Mouse (Mus musculus): Measurements from ENCODE around the gene Ror2. TPM values are rescaled to one million over a fixed set of nuclear protein-coding genes. Genes with fewer than 3 reads are reported as not detected.

Ror2 gene
- polyA plus RNA-seq, 3 experiments from 2014 or later: not detected

DNA sequence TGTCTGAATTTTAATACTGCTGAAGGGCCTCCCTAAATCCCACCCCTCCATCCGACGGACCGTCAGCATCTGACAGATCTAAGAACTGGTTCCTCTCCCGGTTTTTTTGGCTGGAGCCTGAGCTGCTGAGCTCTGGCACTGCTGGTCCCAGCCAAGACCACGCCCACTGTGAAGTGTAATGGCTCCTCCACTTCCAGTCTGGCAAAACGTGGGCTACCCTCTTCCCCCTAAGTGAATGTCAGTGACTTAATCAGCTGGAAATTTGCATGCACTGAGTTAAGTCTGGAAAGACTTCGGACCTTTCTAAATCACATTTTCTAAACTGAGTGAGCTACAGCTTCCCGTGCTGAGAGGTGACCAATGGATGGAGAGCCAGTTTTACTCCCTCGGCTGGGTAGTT is 52.5 kb downstream of the Ror2 start:
- ATAC-seq: no peak

DNA sequence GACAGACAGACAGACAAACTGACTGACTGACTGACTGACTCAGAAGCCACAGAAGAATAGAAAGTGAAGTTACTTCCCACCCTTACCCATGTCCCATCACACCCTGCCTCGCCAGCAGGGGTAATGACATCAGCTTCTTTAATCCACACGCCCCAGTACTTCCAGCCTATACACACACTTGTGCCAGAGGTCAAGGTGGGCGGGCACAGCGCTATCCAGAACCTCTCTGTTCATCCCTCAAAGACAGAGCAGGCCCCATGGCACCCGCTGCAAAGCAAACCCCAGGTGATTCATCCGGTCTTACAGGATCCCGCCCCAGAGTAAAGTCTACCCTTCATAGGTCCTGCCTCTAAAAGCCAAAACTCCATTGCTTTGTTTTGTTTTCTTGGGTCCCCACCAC is 53.5 kb downstream of the Ror2 start:
- no peak for ATAC-seq

DNA sequence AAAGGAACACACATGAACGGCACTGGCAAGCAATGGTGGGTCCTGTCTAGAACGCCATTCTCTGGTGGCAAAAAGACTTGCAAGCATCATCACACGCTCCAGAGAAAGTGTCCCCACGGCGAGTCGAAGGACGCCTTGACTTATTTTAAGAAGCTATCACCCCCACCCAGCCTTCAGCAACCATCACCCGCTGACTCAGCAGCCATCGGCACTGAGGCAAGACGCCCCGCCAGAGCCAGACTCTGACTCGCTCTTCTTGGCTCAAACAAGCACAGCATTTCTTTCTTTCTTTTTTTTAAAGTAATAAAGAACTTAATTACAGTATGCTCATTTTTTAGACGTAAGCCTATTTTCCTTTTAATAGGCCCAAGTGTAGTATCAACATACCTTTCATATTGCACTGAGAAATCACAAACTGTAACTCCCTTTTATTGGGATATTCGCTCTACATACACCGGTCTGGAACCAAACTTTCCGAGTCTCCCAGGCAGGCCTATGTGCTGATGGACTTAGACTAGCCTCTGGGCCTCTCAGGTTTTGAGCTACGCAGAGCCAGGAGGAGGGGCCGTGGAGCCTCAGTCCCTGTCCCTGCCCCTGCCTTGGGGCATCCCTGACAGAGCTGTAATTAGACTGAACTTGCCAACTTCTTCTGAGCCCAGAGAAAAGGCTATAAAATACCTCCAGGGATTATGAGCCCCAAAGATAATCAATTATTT is 55.3 kb downstream of the Ror2 start:
- ATAC-seq: no peak

GRCm38 (mm10) chr13:53227019-53227418 is 58.9 kb downstream of the Ror2 start:
- ATAC-seq: no peak

DNA sequence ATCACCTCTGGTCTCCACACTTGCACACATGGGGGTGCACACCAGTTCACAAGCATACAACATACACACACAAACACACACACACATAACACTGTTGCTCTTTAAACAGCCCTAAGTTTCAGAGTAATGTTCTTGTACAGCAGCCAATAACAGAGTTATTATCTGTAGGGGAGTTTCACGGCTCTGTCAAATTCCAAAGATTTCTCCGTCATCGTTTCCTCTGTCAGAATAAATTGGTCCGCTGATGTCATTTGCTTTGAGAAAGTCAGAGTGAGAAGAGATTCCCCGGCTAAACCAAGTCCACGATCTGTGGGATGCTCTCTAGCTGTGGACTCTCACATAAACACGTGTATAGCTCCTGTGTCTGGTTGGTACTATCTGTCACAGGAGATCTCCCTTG is 59.5 kb downstream of the Ror2 start:
- no peak for ATAC-seq

DNA sequence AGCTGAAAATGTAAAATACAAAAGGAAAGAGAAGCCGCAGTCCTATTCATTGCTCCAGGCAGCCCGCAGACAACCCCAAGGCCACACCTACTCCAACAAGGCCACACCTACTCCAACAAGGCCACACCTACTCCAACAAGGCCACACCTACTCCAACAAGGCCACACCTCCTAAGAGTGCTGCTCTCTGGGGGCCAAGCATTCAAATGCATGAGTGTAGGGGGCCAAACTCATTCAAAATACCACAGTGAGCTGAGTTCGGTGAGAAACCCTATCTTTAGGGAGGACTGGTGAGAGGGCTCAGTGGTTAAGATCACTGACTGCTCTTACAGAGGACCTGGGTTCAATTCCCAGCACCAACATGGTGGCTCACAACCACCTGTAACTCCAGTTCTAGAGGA is 60.0 kb downstream of the Ror2 start:
- ATAC-seq: no peak

DNA sequence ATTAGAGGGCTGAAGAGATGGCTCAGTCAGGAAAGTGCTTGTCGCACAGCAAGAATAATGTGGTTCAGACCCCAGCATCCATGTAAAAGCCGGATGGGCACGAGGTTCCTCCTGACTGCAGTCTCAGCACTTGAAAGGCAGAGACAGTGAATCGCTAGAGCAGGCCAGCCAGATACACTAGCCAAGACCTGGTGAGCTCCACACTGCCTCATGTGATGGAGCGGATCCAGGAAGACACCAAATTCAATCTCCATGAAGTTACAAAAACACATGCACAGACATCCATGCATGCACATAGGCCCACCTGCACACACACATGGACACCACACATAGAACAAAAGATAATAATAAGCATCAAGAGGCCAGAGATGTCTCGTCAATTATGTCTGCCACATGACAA is 64.7 kb downstream of the Ror2 start:
- ATAC-seq: no peak

- no peak for ATAC-seq
Observed at GRCm38 (mm10) chr13:53219889-53220288, 66.0 kb downstream of the Ror2 start.

DNA sequence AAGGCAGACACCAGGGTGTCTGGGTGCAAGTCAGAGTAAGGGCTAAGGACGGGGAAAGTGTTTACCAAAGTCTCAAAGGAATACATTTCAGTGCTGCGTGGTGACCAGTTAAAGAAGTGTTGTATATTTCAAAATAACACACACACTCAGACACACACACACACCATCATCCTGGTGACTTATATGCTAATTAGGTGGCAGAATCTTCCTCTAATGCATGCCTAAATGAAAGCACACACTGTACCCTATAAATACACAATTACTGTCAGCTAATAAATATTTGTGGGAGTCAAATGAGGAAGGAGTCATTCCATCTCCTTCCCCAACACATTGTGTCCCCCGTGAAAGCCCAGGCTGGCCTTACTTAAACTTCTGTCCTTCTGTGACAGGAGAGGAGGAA is 66.5 kb downstream of the Ror2 start:
- ATAC-seq: no peak

GRCm38 (mm10) chr13:53217396-53217975 is 68.4 kb downstream of the Ror2 start:
- ATAC-seq: no peak

DNA sequence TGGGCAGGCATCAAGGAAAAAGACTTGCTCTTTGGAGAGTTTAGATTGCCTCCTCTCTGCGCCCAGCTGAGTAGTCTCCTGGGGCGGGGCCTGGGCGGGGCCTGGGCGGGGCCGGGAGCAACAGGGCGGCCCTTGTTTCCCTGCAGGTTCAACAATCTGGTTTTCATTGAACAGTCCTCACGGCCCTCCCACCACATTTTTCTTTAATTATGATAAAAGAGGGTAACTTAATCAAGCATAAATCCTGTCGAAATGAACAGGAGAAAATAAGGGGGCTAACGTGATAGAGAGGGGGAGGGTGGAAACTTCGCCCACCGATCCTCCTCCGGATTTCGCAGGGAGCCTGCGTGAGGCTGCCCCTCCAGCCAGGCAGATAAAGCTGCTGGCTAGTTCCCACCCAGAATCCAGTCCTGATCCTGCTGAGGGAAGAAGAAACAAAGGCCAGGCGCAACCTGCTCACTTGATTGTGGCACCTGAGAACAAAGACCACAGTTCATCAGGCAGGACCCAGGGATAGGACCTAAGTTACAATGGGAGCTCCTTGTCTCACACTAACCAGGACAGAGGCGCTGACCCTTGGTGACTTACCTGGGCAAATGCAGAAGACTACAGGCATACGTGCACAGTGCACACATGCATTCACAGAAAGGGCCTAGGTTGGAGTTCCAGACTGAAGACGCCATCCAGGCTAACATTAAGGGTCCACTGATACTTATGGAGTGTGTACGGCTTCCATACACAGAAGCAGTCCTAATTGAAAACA is 73.8 kb downstream of the Ror2 start:
- ATAC-seq: no peak

DNA sequence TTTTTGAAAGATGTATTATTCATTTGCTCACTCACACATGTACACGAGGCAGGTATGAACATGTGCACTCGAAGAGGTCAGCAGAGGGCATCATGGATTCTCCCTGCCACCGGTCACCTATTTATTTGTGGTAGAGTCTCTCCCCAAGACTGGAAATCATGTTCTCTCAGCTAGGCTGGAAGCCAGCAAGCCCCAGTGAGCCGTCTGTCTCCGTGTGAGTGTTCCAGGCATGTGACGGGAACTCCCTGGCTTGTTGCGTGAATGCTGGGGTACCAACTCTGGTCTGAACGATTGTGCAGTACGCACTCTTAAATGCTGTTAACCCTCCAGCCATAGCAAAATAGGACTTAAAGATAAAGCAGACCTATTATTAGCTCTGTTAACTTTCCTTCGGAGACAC is 77.4 kb downstream of the Ror2 start:
- no peak for ATAC-seq

DNA sequence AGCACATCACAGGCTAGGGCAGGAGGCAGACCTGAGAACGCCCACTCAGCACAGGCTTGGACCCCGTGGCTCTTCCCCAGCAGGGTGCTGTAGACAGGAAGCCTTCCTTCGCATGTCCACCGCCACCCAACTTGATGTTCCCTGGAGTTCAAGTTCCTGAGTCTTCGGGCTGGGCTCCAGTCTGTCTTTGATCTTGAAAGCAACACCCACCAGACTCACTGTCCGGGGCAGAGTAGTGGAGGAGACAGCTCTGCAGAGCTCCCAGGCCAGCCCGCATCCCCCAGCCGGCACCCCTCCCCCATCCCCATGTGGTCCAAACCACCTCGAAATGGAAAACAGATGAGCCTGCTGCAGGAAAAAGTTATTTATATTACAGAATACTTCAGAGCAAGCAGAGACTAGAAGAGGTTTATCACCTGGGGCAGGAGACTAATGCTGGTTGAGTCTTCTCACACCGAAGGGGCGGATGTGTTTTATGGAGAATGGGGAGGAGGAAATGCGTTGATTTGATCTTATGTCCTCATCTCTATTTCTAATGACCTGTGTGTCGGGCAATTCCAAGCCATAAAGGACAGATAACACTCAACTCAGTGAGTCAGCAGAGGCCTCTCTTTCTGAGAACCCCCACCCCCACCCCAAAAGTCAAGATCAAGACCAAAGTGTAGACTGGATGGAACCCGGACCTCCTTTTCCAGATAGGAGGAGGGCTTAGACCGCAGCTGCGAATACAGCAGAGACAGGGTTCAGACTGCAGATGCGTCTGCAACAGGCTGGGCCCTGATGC is 80.6 kb downstream of the Ror2 start:
- ATAC-seq: no peak

DNA sequence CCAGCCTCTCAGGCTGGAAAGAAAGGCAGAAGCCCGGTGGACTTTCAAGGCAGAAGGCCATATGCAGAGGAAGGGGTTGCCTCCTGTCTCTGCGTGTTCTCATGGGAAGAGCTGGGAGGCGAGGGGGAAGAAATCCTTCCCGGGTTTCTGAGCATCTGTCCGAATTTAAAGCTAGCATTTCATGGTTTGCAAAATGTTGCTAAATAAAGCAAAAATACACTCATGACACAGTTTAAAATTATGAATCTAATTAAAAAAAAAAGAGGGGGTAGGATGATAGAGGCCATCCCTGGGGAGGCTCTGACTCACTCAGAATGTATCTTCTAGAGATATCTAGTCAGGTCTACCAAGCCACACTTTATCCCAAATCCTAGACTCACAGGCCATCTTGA is 83.5 kb downstream of the Ror2 start:
- no peak for ATAC-seq

- no peak for ATAC-seq
Observed at GRCm38 (mm10) chr13:53201628-53202438, 84.1 kb downstream of the Ror2 start.

GRCm38 (mm10) chr13:53200121-53200520 is 85.8 kb downstream of the Ror2 start:
- ATAC-seq: no peak

GRCm38 (mm10) chr13:53199262-53199661 is 86.7 kb downstream of the Ror2 start:
- ATAC-seq: no peak

DNA sequence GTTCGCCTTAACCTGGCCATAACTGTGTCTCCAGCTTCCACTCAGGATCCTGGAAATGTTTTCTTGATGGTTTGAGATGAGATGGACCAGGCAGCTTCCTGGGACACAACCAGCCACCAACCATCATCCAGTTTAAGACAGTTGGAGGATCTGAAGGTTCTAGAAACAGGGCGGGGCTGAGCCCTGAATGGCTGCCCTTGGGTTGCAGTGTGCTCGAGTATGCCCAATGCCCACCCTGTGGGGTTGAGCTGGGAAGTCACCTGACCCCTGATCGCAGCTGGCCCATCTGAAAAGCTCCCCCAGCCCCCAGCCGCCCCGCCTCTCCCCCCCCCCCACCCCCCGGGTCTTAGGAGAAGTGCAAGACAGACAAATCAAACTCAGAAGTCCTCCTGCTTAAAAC is 89.2 kb downstream of the Ror2 start:
- ATAC-seq: no peak

GRCm38 (mm10) chr13:53195951-53196677 is 89.8 kb downstream of the Ror2 start:
- no peak for ATAC-seq

GRCm38 (mm10) chr13:53194306-53194705 is 91.6 kb downstream of the Ror2 start:
- no peak for ATAC-seq

- no peak for ATAC-seq
Observed at GRCm38 (mm10) chr13:53193713-53194112, 92.2 kb downstream of the Ror2 start.

DNA sequence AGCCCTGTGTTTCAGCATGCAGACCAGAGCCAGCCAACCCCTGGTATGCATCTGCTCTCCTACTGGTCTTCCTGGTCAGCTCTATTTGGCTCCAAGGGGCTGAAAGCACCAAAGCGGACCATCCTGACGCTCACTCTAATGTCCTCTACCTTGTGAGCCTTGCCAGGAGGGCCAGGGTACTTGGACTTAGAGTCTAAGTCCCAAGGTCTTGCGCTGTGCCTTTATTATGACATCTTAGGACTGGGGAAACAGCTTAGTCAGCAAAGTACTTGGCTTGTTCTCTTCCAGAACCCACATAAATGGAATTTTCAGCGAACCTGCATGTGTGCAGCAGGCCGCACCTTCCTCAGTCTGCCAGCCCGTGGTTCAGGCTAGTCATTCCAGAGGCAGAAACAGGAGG is 93.6 kb downstream of the Ror2 start:
- no peak for ATAC-seq
